Mouse (Mus musculus) hindbrain, embryonic 16.5 days (tissue): ENCODE measurements around the gene Efhc1. TPM values are rescaled to one million over a fixed set of nuclear protein-coding genes. Genes with fewer than 3 reads are reported as not detected.
"Not testable (repeated sequence)": the region's sequence is repeated elsewhere in the genome, so short reads cannot be mapped to it uniquely, and the experiment has no call there.

ENCODE experiments used
- ATAC-seq: fragments of 200-750 bp; cut with Nextera tagmentation; 2 replicates; pipeline ENCODE4 v1.8.0; 2017; ENCODE audit warnings: moderate TSS enrichment, moderate library complexity
- H3K27ac ChIP-seq: fragments of 300-500 bp; sonication (generic); 2 replicates; pipeline ENCODE4 v1.5.1; 2014; ENCODE audit warnings: low read depth, mild to moderate bottlenecking, control low read depth, low read length, moderate library complexity
- H3K27me3 ChIP-seq: fragments of 300-500 bp; sonication (generic); replicated peaks from 2 replicates; pipeline ENCODE4 v1.6.1; 2014; ENCODE audit warnings: low read length; ENCODE audit not compliant: control insufficient read depth, insufficient read depth
- H3K36me3 ChIP-seq: fragments of 300-500 bp; sonication (generic); 2 replicates; pipeline ENCODE4 v1.6.1; 2014; ENCODE audit warnings: mild to moderate bottlenecking, low read length, moderate library complexity, mixed read lengths; ENCODE audit not compliant: control insufficient read depth, insufficient read depth
- H3K4me1 ChIP-seq: fragments of 300-500 bp; sonication (generic); 2 replicates; pipeline ENCODE4 v1.6.1; 2014; ENCODE audit warnings: low read depth, low read length; ENCODE audit not compliant: control insufficient read depth, insufficient read depth
- H3K4me2 ChIP-seq: fragments of 300-500 bp; sonication (generic); 2 replicates; pipeline ENCODE4 v1.6.1; 2014; ENCODE audit warnings: mild to moderate bottlenecking, low read length, control low read depth, moderate library complexity
- H3K4me3 ChIP-seq: fragments of 300-500 bp; sonication (generic); 2 replicates; pipeline ENCODE4 v1.5.1; 2014; ENCODE audit warnings: mild to moderate bottlenecking, low read length, control low read depth, moderate library complexity
- H3K9ac ChIP-seq: fragments of 300-500 bp; sonication (generic); 2 replicates; pipeline ENCODE4 v1.6.1; 2014; ENCODE audit warnings: low read depth, mild to moderate bottlenecking, control low read depth, low read length, moderate library complexity
- H3K9me3 ChIP-seq: fragments of 300-500 bp; sonication (generic); 2 replicates; pipeline ENCODE4 v1.6.1; 2014; ENCODE audit warnings: mild to moderate bottlenecking, low read length, moderate library complexity; ENCODE audit not compliant: control insufficient read depth
- WGBS: fragments of 180-500 bp; shearing (Covaris S2); extraction: QIAGEN DNeasy Blood & Tissue Kit; methylation state at CpG from one replicate; pipeline ENCODE4 v1.1.7; 2014; 5-methylcytosine and 5-hydroxymethylcytosine counted together
- polyA plus RNA-seq: library from polyadenylated mRNA; unstranded; fragments of >200 nt; fragmentation: Nextera tagmentation; extraction: Ambion mirVana; gene quantifications from 2 replicates; pipeline ENCODE4 v1.2.1, GENCODE M21; 2015

The Efhc1 gene
- polyA plus RNA-seq, 1 experiment from 2014 or later: 3.8 TPM

- H3K4me2 ChIP-seq: no peak overlapping the region
- peaks cover 8% of the 10 kb centered on the region for H3K4me1 ChIP-seq
- no peak overlapping the region for H3K9ac ChIP-seq
- H3K36me3 ChIP-seq: no peaks in the 10 kb centered on the region
- ATAC-seq: peak; percentile 56; the same call in 1 of the 2 replicates
- no peak overlapping the region for H3K4me3 ChIP-seq
- no peaks in the 10 kb centered on the region for H3K27me3 ChIP-seq
- 0 out of 2 replicates have a peak overlapping the region, but pooled peaks have one; percentile 17 for H3K27ac ChIP-seq
- H3K9me3 ChIP-seq: no peaks in the 10 kb centered on the region
- WGBS: 72% methylated on average over 2 of the region's 2 CpGs
Measured at GRCm38 (mm10) chr1:20919728-20920127, 31.7 kb upstream of the Efhc1 start.

GRCm38 (mm10) chr1:20921081-20921528 lies 30.3 kb upstream of the Efhc1 start:
- Histone ChIP-seq H3K9me3 (no peaks in the 10 kb centered on the region), H3K36me3 (no peaks in the 10 kb centered on the region), H3K9ac (no peak overlapping the region), H3K4me1 (peaks cover 8% of the 10 kb centered on the region), H3K4me3 (no peak overlapping the region), H3K27me3 (no peaks in the 10 kb centered on the region), H3K4me2 (no peak overlapping the region), H3K27ac (no peak overlapping the region)
- ATAC-seq: no peak
- WGBS: 81% methylated on average over 10 of the region's 10 CpGs

GRCm38 (mm10) chr1:20922612-20923399 lies 28.6 kb upstream of the Efhc1 start:
- peak; percentile 62 for ATAC-seq
- Histone ChIP-seq H3K27me3 (no peaks in the 10 kb centered on the region), H3K9me3 (no peaks in the 10 kb centered on the region), H3K9ac (no peak overlapping the region), H3K4me1 (peaks cover 8% of the 10 kb centered on the region), H3K4me2 (0 out of 2 replicates have a peak overlapping the region, but pooled peaks have one; percentile 7), H3K36me3 (no peaks in the 10 kb centered on the region), H3K27ac (0 out of 2 replicates have a peak overlapping the region, but pooled peaks have one; percentile 23), H3K4me3 (no peak overlapping the region)
- WGBS: 48% methylated on average over 11 of the region's 11 CpGs

DNA sequence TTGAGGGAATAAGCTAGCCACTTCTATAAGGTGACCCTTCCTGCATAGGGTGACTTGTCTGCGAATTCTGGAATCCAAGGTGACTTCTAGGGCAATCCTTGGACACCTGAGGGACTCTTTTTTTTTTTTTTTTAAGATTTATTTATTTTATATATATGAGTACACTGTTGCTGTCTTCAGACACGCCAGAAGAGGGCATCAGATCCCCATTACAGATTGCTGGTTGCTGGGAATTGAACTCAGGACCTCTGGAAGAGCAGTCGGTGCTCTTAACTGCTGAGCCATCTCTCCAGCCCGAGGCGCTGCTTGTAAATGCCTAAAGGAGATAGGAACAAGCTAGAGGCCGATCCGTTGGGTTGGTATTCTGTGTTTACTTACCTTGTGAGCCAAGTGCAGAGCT lies 26.1 kb upstream of the Efhc1 start:
- not testable (repeated sequence) for H3K27me3 ChIP-seq, ATAC-seq, H3K4me3 ChIP-seq, H3K27ac ChIP-seq, H3K4me1 ChIP-seq, H3K9ac ChIP-seq, H3K36me3 ChIP-seq, H3K9me3 ChIP-seq, H3K4me2 ChIP-seq
- 80% methylated on average over 7 of the region's 7 CpGs for WGBS

- Histone ChIP-seq H3K27ac (no peak overlapping the region), H3K9me3 (no peaks in the 10 kb centered on the region), H3K36me3 (no peaks in the 10 kb centered on the region), H3K4me3 (no peak overlapping the region), H3K4me2 (no peak overlapping the region), H3K9ac (no peak overlapping the region), H3K27me3 (no peaks in the 10 kb centered on the region), H3K4me1 (peaks cover 4% of the 10 kb centered on the region; the same call in 1 of the 2 replicates)
- 92% methylated on average over 4 of the region's 4 CpGs for WGBS
- ATAC-seq: no peak
Measured at GRCm38 (mm10) chr1:20925926-20926325, 25.5 kb upstream of the Efhc1 start.

DNA sequence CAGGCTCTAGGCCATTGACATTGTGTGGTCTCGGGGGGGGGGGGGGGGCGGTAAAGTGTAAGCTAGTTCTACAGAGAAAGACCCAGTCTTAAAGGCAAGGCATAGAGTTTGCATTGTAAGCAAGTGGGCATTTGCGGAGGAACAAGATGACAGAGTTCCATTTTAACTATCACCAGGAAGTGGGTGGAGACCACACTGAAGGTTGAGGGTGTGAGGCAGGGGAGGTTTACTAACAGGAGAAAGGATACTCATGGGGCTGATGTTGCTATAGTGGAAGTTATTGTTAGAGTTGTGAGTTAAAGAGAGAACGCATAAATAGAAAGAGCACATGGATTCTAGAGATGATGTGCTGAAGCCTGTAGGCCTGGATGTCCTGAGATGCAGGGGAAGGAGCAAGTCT lies 25.1 kb upstream of the Efhc1 start:
- 75% methylated on average over 4 of the region's 4 CpGs for WGBS
- Histone ChIP-seq H3K4me2 (no peak overlapping the region), H3K36me3 (no peaks in the 10 kb centered on the region), H3K9ac (no peak overlapping the region), H3K4me3 (no peak overlapping the region), H3K4me1 (peaks cover 4% of the 10 kb centered on the region; the same call in 1 of the 2 replicates), H3K27ac (no peak overlapping the region), H3K27me3 (no peaks in the 10 kb centered on the region), H3K9me3 (no peaks in the 10 kb centered on the region)
- ATAC-seq: no peak

- no peak for ATAC-seq
- 87% methylated on average over 4 of the region's 4 CpGs for WGBS
Measured at GRCm38 (mm10) chr1:20928487-20928886, 22.9 kb upstream of the Efhc1 start.

DNA sequence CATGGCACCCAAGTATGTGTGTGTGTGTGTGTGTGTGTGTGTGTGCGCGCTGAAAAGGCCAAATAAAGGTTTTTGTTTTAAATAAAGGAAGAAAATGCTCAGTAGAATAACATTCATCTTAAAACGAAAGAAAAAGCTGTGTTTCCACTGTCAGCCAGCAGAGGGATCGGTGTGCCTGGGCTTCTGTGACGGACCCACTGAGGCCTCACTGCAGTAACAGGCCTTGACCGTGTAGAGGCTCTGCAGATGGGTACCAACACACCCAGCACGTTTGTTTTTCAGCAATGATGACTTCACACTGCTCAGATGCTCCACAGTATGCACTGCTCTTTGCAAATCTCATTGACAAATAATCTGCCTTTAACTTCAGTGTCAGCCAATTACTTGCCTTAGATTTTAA lies 18.0 kb upstream of the Efhc1 start:
- Histone ChIP-seq H3K4me1 (no peaks in the 10 kb centered on the region), H3K4me3 (no peak overlapping the region), H3K9me3 (no peaks in the 10 kb centered on the region), H3K9ac (no peak overlapping the region), H3K4me2 (no peak overlapping the region), H3K36me3 (peaks cover 5% of the 10 kb centered on the region), H3K27me3 (no peaks in the 10 kb centered on the region), H3K27ac (no peak overlapping the region)
- 15% methylated on average over 7 of the region's 7 CpGs for WGBS
- ATAC-seq: peak; percentile 81

More at GRCm38 (mm10) chr1:20928487-20928886, 22.9 kb upstream of the Efhc1 start:
- Histone ChIP-seq H3K4me2 (no peak overlapping the region), H3K27ac (no peak overlapping the region), H3K4me3 (no peak overlapping the region), H3K27me3 (no peaks in the 10 kb centered on the region), H3K9ac (no peak overlapping the region), H3K4me1 (no peaks in the 10 kb centered on the region), H3K36me3 (no peaks in the 10 kb centered on the region), H3K9me3 (no peaks in the 10 kb centered on the region)

DNA sequence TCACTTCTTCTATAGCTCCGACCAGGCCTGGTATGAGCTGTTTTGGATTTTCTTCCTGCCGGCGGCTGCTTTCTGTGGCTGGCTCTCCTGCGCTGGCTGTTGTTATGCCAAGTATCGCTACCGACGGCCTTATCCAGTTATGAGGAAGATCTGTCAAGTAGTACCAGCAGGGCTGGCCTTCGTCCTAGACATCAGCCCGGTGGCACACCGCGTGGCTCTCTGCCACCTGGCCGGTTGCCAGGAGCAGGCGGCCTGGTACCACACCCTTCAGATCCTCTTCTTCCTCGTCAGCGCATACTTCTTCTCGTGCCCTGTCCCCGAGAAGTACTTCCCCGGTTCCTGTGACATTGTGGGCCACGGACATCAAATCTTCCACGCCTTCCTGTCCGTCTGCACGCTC lies 16.3 kb upstream of the Efhc1 start:
- Histone ChIP-seq H3K4me1 (no peaks in the 10 kb centered on the region), H3K27me3 (no peaks in the 10 kb centered on the region), H3K4me2 (no peak overlapping the region), H3K9ac (no peak overlapping the region), H3K4me3 (no peak overlapping the region), H3K36me3 (peaks cover 5% of the 10 kb centered on the region), H3K9me3 (no peaks in the 10 kb centered on the region), H3K27ac (no peak overlapping the region)
- ATAC-seq: peak; percentile 53
- 70% methylated on average over 22 of the region's 22 CpGs for WGBS
